Mouse (Mus musculus): ENCODE measurements around the gene Gm21992.
"Not testable (repeated sequence)": the region's sequence is repeated elsewhere in the genome, so short reads cannot be mapped to it uniquely, and the experiment has no call there.

The Gm21992 gene

GRCm38 (mm10) chr19:4812334-4812949 is 1.0 kb upstream of the Gm21992 start:
- peak; percentile 34 for DNase-seq

- no peak for DNase-seq
These were observed 464 bp upstream of the Gm21992 start for GRCm38 (mm10) chr19:4811909-4812242.

GRCm38 (mm10) chr19:4810746-4811062 is 708 bp downstream of the Gm21992 start:
- no peak for DNase-seq

- peak; percentile 24 for DNase-seq
These were observed 1.1 kb downstream of the Gm21992 start for GRCm38 (mm10) chr19:4810309-4810708.

- DNase-seq, result no peak
These were observed 8.1 kb downstream of the Gm21992 start for GRCm38 (mm10) chr19:4803283-4803682.

- no peak for DNase-seq
These were observed 8.7 kb downstream of the Gm21992 start for GRCm38 (mm10) chr19:4802691-4803091.

GRCm38 (mm10) chr19:4799083-4799482 is 12.3 kb downstream of the Gm21992 start:
- DNase-seq, result no peak

GRCm38 (mm10) chr19:4797846-4798245 is 13.6 kb downstream of the Gm21992 start:
- DNase-seq, result no peak

GRCm38 (mm10) chr19:4795929-4796328 is 15.5 kb downstream of the Gm21992 start:
- no peak for DNase-seq

- peak; percentile 100 for DNase-seq
These were observed 17.5 kb downstream of the Gm21992 start, which contains the start of gene Rbm4 for GRCm38 (mm10) chr19:4793831-4794422. TSS of gene Rbm4 (minus strand) at chr19:4793901.

GRCm38 (mm10) chr19:4793281-4793830 is 18.1 kb downstream of the Gm21992 start:
- DNase-seq, result no peak

GRCm38 (mm10) chr19:4786313-4786712 is 25.1 kb downstream of the Gm21992 start:
- peak; percentile 28 for DNase-seq

- DNase-seq, result no peak
These were observed 26.2 kb downstream of the Gm21992 start for GRCm38 (mm10) chr19:4785206-4785605.

GRCm38 (mm10) chr19:4782891-4783290 is 28.5 kb downstream of the Gm21992 start:
- peak; percentile 56 for DNase-seq

- DNase-seq, result no peak
These were observed 38.6 kb downstream of the Gm21992 start for GRCm38 (mm10) chr19:4772785-4773184.

GRCm38 (mm10) chr19:4767507-4768148 is 43.8 kb downstream of the Gm21992 start:
- peak; percentile 70 for DNase-seq

- DNase-seq, result peak; percentile 62
These were observed 48.5 kb downstream of the Gm21992 start for GRCm38 (mm10) chr19:4762876-4763275.

- DNase-seq, result not testable (repeated sequence)
These were observed 50.9 kb downstream of the Gm21992 start for GRCm38 (mm10) chr19:4760544-4760943.

- DNase-seq, result no peak
These were observed 54.5 kb downstream of the Gm21992 start for GRCm38 (mm10) chr19:4756921-4757320.

- DNase-seq, result peak; percentile 96
These were observed 55.1 kb downstream of the Gm21992 start, which contains the start of gene Rbm4b for GRCm38 (mm10) chr19:4756193-4756911. TSS of gene Rbm4b (plus strand) at chr19:4756497.

- peak; percentile 95 for DNase-seq
These were observed 55.7 kb downstream of the Gm21992 start for GRCm38 (mm10) chr19:4755565-4756192.

GRCm38 (mm10) chr19:4749975-4750374 is 61.4 kb downstream of the Gm21992 start:
- DNase-seq, result no peak

- no peak for DNase-seq
These were observed 62.9 kb downstream of the Gm21992 start for GRCm38 (mm10) chr19:4748493-4748892.

Measured in kidney, adult 9 months (tissue).